Mouse (Mus musculus): Measurements from ENCODE around the gene Lrrc3b.

Gene Lrrc3b

GRCm38 (mm10) chr14:15330155-15330554 lies 108.6 kb downstream of the Lrrc3b start:
- no peak for DNase-seq (ENCODE audit: low spot score)

DNA sequence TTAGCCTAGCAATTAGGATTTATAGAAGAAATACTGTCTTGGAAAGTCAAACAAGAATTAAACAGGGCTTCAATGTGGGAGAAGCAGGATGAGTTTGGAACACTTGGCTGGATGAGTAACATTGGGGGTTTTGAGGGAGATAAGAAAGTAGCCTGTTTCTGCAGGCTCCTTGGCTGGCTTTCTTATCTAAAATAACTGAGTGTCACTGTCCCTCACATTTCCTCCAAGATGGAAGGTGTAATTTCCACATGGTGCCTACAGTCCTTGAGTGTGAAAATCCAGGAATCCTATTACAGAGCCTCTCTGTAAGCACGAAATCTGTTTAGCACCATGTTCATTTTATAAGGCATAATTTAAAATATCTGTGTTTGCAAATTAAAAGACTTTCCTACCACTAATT lies 112.9 kb downstream of the Lrrc3b start:
- DNase-seq (ENCODE audit: low spot score): no peak

DNA sequence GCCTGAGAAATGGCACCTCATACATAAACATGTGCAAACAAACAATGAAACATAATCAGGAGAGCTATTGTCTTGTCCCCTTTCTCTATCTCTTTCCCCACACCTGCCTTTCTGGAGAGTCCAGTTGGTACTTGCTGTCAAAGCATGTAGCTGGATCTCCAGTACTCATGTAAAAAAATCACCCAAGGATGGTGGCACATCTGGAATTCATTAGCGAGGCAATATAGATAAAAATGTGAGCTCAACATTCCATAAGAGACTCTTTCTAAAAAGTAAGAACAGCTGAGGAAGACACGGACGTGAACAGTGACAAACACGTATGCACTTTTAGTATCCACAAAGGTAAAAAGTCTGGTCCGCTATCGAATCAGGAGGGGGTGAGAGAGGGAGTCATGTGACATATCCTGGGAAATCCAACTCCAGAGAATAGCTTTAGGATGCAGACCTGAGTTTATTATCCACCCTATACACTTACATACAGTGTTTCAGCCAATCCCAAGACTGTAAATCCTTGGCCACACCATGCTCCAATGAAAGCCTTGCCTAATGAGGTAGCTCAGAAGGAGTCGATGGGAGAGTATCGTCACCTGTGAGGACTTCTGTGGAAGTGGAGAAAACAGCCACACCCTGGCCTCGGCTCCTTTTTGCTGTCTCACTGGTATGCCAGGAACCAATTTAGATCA lies 116.2 kb downstream of the Lrrc3b start:
- DNase-seq (ENCODE audit: low spot score): no peak

DNA sequence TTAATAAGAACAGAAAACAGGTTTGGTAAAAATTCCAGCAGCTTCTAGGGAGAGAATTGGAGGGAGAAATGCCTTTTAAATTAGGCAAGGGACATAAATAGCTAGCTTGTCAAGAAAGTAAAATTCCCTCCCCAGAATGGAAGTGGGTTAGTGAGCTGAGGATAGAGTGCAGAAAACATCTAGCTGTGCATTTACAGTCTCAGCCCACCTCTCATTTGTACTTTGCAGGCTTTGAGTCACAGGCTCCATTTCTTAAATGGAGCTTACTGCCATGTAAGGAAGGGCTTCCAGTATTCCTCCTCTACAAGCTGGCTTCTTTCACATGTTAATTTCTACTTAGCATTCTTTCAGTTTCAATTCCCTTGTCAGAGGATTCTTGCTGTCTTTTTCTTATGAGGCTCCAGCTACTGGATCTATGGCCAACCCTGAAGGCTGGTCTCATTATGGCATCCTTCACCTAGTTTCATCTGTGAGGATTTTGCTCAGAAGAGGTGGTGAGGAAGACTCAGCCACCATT lies 119.3 kb downstream of the Lrrc3b start:
- no peak for DNase-seq (ENCODE audit: low spot score)

- DNase-seq (ENCODE audit: low spot score): no peak
These were observed 130.2 kb downstream of the Lrrc3b start for GRCm38 (mm10) chr14:15308576-15308975.
